Mouse (Mus musculus) heart, postnatal 4 days (tissue): Measurements from ENCODE around the gene Gnb3. TPM values are rescaled to one million over a fixed set of nuclear protein-coding genes. Genes with fewer than 3 reads are reported as not detected.

Experiments used
- DNase-seq: peaks from one replicate; pipeline ENCODE4 v3.0.0; 2021
- total RNA-seq, 2 experiments: library from RNA; stranded (reverse); gene quantifications; 2 replicates each; pipeline ENCODE4 v1.2.3; 2021

The Gnb3 gene
- 1 to 10 TPM; 2.6 to 3.9 TPM for total RNA-seq

GRCm38 (mm10) chr6:124840241-124841167, at the start of gene Gnb3:
Gene Gnb3, minus strand, starts transcription at chr6:124840275.
- peak; percentile 58 for DNase-seq

GRCm38 (mm10) chr6:124888555-124889125, 48.6 kb upstream of the Gnb3 start:
- no peak for DNase-seq

GRCm38 (mm10) chr6:124887986-124888385, 47.9 kb upstream of the Gnb3 start, which contains the start of gene Cd4:
Gene Cd4, minus strand, starts transcription at chr6:124888221.
- no peak for DNase-seq

- no peak for DNase-seq
Measured at GRCm38 (mm10) chr6:124885956-124886381, 45.9 kb upstream of the Gnb3 start.

GRCm38 (mm10) chr6:124884714-124885500, 44.8 kb upstream of the Gnb3 start:
- peak; percentile 66 for DNase-seq

GRCm38 (mm10) chr6:124883351-124883750, 43.3 kb upstream of the Gnb3 start:
- no peak for DNase-seq

GRCm38 (mm10) chr6:124881821-124882220, 41.7 kb upstream of the Gnb3 start:
- no peak for DNase-seq

GRCm38 (mm10) chr6:124879390-124879789, 39.3 kb upstream of the Gnb3 start:
- DNase-seq: no peak

GRCm38 (mm10) chr6:124874348-124874747, 34.3 kb upstream of the Gnb3 start:
- no peak for DNase-seq

- DNase-seq: no peak
Measured at GRCm38 (mm10) chr6:124866560-124866959, 26.5 kb upstream of the Gnb3 start.

- no peak for DNase-seq
Measured at GRCm38 (mm10) chr6:124865766-124866362, 25.8 kb upstream of the Gnb3 start.

GRCm38 (mm10) chr6:124863658-124864298, 23.7 kb upstream of the Gnb3 start, which contains the start of gene Gpr162:
Gene Gpr162, minus strand, starts transcription at chr6:124863983.
- DNase-seq: peak; percentile 73

GRCm38 (mm10) chr6:124863125-124863657, 23.1 kb upstream of the Gnb3 start:
- no peak for DNase-seq

GRCm38 (mm10) chr6:124862406-124863124, 22.5 kb upstream of the Gnb3 start:
- DNase-seq: no peak

- DNase-seq: no peak
Measured at GRCm38 (mm10) chr6:124861802-124862201, 21.7 kb upstream of the Gnb3 start.

- no peak for DNase-seq
Measured at GRCm38 (mm10) chr6:124861266-124861665, 21.2 kb upstream of the Gnb3 start.

- no peak for DNase-seq
Measured at GRCm38 (mm10) chr6:124860511-124860910, 20.4 kb upstream of the Gnb3 start.

- DNase-seq: peak; percentile 96
Measured at GRCm38 (mm10) chr6:124859725-124860124, 19.6 kb upstream of the Gnb3 start.

GRCm38 (mm10) chr6:124858561-124859318, 18.7 kb upstream of the Gnb3 start:
- no peak for DNase-seq
